Mouse (Mus musculus) cortical plate, adult 2 months (tissue): ENCODE results near the gene Auts2.

ENCODE experiments used
- CTCF ChIP-seq: fragments of 200-500 bp; IDR thresholded peaks from 2 replicates; pipeline ENCODE4 v1.5.1; 2011; ENCODE audit warnings: mild to moderate bottlenecking, control low read depth, low read length; ENCODE audit not compliant: insufficient read depth; ENCODE audit errors: extremely low read depth
- POLR2A ChIP-seq: fragments of 200-500 bp; IDR thresholded peaks from 2 replicates; pipeline ENCODE4 v1.6.1; 2011; ENCODE audit warnings: mild to moderate bottlenecking, low read length, control low read depth; ENCODE audit not compliant: insufficient read depth; ENCODE audit errors: extremely low read depth

- TF ChIP-seq CTCF (no peak), POLR2A (no peak)
Measured at GRCm38 (mm10) chr5:132033491-132034350, 509.4 kb downstream of the Auts2 start.
